Mouse (Mus musculus) G1E-ER4 (cell line): ENCODE measurements around the gene Rab9b. TPM values are rescaled to one million over a fixed set of nuclear protein-coding genes. Genes with fewer than 3 reads are reported as not detected.

Experiments
- GATA1 ChIP-seq: IDR thresholded peaks from one replicate; pipeline ENCODE4 v1.8.0; 2012; ENCODE audit warnings: low read length, inconsistent platforms
- polyA plus RNA-seq: library from polyadenylated mRNA; stranded (reverse); fragments of >175 nt; gene quantifications from 2 replicates; pipeline ENCODE4 v1.2.3, GENCODE M21; 2012

Gene Rab9b
- not detected in 2 replicates for polyA plus RNA-seq

- TF ChIP-seq GATA1 = no peak
These were observed at the start of gene Rab9b for GRCm38 (mm10) chrX:136868061-136869040. Gene Rab9b, minus strand, starts transcription at chrX:136868755.

DNA sequence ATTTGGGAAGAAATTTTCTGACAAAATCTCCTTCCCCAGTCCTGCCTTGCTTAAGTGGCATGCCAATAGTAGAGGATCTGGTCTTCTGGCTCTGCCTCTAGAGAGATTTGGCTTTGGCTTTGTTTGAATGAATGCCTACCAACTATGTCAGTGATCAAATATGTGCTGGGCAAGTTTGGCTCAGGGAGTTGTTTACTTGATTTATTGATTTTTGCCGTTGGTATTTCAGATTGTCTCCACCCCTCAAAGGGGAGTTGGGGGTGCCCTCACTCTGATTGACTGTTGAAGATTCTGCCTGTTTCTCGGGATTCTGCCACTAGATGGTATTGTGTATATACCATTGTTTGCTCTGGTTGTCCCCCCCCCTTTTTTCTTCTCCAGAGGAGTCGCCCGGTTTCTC lies 35.8 kb upstream of the Rab9b start:
- no peak for TF ChIP-seq GATA1

DNA sequence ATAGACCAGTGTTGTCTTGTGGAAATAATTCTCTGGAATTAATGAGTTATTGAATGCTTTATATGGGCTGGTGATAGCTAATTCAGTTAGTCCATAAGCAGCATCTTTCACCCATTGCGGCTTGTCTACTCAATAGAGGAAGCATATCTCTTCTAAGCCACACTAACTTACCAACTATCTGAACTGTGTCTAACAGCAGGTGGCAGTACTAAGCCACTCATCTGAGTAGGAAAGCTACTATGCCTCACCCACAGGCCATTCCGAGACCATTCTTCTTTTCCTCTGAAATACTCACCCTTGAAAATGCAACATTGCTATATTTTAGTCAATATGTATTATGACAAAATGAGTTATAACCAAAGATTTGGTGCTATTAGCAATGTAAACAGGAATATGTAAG lies 27.2 kb upstream of the Rab9b start:
- no peak for TF ChIP-seq GATA1

DNA sequence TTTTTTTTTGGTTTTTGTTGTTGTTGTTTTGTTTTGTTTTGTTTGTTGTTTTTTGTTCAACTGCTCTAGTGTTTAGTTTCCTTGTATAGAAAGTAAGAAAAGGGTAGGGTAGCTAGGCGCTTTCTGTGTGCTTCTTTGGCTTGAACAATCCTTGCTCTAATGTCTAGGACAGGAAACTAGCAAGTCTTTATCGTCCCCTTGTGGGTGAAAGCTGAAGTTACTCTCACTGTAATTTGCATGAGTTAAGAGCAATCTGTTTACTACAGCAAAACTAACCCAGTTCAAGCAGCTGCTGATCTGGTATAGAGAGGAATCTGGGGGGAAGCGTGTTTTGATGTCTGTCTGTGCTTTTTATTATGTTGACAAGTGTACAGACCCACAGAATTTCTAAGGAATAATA lies 18.3 kb downstream of the Rab9b start:
- no peak for TF ChIP-seq GATA1

DNA sequence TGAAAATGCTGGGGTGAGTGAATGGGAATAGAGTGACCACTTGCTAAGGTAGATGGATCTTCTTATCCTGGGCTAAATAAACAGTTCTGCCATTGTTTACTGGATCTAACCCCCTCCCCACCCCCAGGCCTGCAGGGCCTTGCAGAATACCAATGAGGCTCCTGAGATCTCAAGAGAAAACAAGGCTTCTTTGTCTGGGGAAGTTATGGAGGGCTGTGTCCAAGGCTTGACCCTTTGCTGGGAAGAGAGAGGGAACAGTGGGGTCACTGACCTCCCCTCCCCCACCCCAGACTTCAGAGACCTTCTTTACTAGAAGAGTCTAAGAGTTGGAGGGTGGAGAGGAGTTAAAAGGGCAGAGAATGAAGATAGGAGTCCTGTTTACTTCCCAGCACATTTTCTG lies 39.9 kb downstream of the Rab9b start:
- no peak for TF ChIP-seq GATA1

DNA sequence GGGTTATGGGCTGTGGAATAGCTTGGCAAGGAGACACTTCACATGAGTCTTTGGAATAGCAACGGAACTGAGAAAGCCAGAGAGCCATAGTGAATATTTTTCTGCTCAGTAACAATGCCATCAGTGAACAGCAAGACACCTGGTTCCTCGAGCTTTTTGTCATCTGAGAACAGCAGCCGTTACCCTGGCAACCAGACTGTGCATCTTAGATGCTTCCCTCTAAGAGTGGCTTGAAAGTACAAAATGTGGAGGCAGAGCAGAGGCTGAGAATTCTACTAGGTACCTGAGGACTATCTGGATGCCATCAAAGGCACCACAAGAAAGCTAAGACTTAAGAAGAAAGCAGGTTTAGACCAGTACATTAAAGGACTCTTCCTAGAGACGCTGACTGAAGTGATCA lies 43.5 kb downstream of the Rab9b start:
- TF ChIP-seq GATA1 = no peak

GRCm38 (mm10) chrX:136822371-136822770 lies 46.2 kb downstream of the Rab9b start, which contains the start of gene Plp1:
Gene Plp1, plus strand, starts transcription at chrX:136822671.
- TF ChIP-seq GATA1 = no peak

DNA sequence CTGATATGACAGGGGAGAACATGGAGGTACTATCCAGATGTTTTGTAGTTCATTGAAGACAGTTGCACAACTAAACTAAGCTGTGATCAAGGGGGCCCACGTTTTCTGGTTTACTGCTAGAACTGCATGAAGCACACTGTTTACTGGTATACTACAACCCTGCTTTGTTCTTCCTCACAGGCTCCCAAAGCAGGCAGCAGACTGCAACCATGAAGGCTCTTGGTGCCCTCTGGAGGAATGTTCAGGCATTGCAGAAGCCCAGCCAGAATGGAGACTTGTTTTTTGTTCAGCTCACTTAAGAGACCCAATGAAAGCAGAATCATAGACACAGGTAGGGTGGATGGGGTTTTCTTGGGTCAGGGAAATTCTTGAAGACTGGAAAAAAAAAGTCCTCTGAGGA lies 48.3 kb downstream of the Rab9b start:
- no peak for TF ChIP-seq GATA1

DNA sequence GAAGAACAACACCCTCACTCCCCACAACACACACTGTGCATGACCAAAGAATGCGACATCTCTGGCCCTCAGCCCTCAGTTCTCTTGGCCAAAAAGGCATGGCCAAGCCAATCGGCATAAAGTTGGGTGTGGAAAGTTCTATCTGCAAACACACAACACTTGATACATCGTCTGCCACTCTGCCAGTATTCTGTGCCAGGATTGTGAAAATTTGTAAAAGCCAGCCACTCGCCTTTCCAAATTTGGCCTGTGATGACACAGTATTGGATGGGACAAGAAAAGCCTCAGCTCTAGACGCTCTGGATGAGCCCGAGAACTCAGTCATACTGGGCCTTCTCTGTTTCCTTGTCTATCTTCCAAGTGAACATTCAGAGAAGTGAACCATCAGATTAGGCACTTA lies 48.8 kb downstream of the Rab9b start:
- no peak for TF ChIP-seq GATA1

Other genes starting within 250 kb of the Rab9b start
- not detected in 2 replicates for gene Tceal1, start 160.8 kb downstream of the Rab9b start, polyA plus RNA-seq
- 480 and 619 TPM in 2 replicates for gene Morf4l2, start 125.1 kb downstream of the Rab9b start, polyA plus RNA-seq
- not detected in 2 replicates for gene Glra4, start 88.6 kb downstream of the Rab9b start, polyA plus RNA-seq
- gene Plp1, start 46.1 kb downstream of the Rab9b start, polyA plus RNA-seq = 0.11 and 0.13 TPM in 2 replicates
- not detected in 2 replicates for gene H2bfm, start 58.6 kb upstream of the Rab9b start, polyA plus RNA-seq
- not detected in 2 replicates for gene Tmsb15b2, start 106.7 kb upstream of the Rab9b start, polyA plus RNA-seq
- gene Tmsb15l, start 108.1 kb upstream of the Rab9b start, polyA plus RNA-seq = not detected in 2 replicates
- gene Tmsb15b1, start 108.1 kb upstream of the Rab9b start, polyA plus RNA-seq = not detected in 2 replicates
- not detected in 2 replicates for gene Zcchc18, start 124.4 kb upstream of the Rab9b start, polyA plus RNA-seq
- gene Slc25a53, start 169.5 kb upstream of the Rab9b start, polyA plus RNA-seq = 0.42 and 0.73 TPM in 2 replicates
- 1.9 and 2.4 TPM in 2 replicates for gene Fam199x, start 180.8 kb upstream of the Rab9b start, polyA plus RNA-seq